ENCODE assay signal across 9 mouse cellular contexts in genomic region chr11:76120407-76120901, GRCm38 (mm10). TPM values are rescaled to one million over a fixed set of nuclear protein-coding genes. Genes with fewer than 3 reads are reported as not detected.
A peak's percentile ranks its signal among the peaks of the same experiment; 100 is the strongest.
DNase-seq lines count a peak whose midpoint lies in the region; ATAC-seq and TF ChIP-seq lines count a peak whose summit lies in the region.
"Had no signal": no experiment of that assay in that cellular context is flagged by ENCODE, and none has a peak within 500 bp of the region (broad histone marks: within the 10 kb centered on the region; RNA-seq: fewer than 3 reads in every experiment).

No protein-coding gene starts in this region.

- no peak overlapping the region for H3K27ac ChIP-seq in hindbrain, embryonic 16.5 days (ENCODE audit: low read depth, low read length)
- H3K27ac ChIP-seq in forebrain, postnatal 0 days (ENCODE audit: low read depth, low read length): no peak overlapping the region
- H3K27ac ChIP-seq: liver, embryonic 14.5 days had no signal

- H3K9ac ChIP-seq in hindbrain, embryonic 16.5 days (ENCODE audit: low read depth, low read length): no peak overlapping the region
- H3K9ac ChIP-seq in forebrain, postnatal 0 days: no peak overlapping the region
- H3K9ac ChIP-seq: liver, embryonic 14.5 days had no signal

- WGBS in hindbrain, embryonic 16.5 days: 73% methylated on average over 10 of the region's 10 CpGs
- WGBS in forebrain, postnatal 0 days: 83% methylated on average over 10 of the region's 10 CpGs

- no peak overlapping the region for H3K4me2 ChIP-seq in hindbrain, embryonic 16.5 days (ENCODE audit: low read length)
- H3K4me2 ChIP-seq in forebrain, postnatal 0 days (ENCODE audit: low read depth): no peak overlapping the region

- no peaks in the 10 kb centered on the region for H3K27me3 ChIP-seq in hindbrain, embryonic 16.5 days (replicated peaks; ENCODE audit: control insufficient read depth, insufficient read depth, low read length)
- H3K27me3 ChIP-seq in forebrain, postnatal 0 days (ENCODE audit: insufficient read depth, low read length): no peaks in the 10 kb centered on the region

- H3K4me3 ChIP-seq in hindbrain, embryonic 16.5 days (ENCODE audit: low read length): no peak overlapping the region
- H3K4me3 ChIP-seq in forebrain, postnatal 0 days (ENCODE audit: low read depth, low read length): no peak overlapping the region

- no peak for ATAC-seq in hindbrain, embryonic 16.5 days
- no peak for ATAC-seq in forebrain, postnatal 0 days

- H3K4me1 ChIP-seq in hindbrain, embryonic 16.5 days (ENCODE audit: control insufficient read depth, insufficient read depth, low read depth, low read length): no peaks in the 10 kb centered on the region
- no peaks in the 10 kb centered on the region for H3K4me1 ChIP-seq in forebrain, postnatal 0 days (ENCODE audit: insufficient read depth)

- no peak for TF ChIP-seq CTCF in forebrain, postnatal 0 days (IDR thresholded peaks at IDR 0.05; ENCODE audit: low read depth)

- H3K36me3 ChIP-seq in hindbrain, embryonic 16.5 days (ENCODE audit: control insufficient read depth, insufficient read depth, low read length): 0 out of 2 replicates have a peak, but pooled peaks cover 8% of the 10 kb centered on the region
- peaks cover 60% of the 10 kb centered on the region for H3K36me3 ChIP-seq in forebrain, postnatal 0 days (ENCODE audit: insufficient read depth)

- no peaks in the 10 kb centered on the region for H3K9me3 ChIP-seq in hindbrain, embryonic 16.5 days (ENCODE audit: control insufficient read depth, low read length)
- no peaks in the 10 kb centered on the region for H3K9me3 ChIP-seq in forebrain, postnatal 0 days (ENCODE audit: low read length)

- DNase-seq in gastrocnemius, postnatal 25 days: peak; percentile 23
- no peak for DNase-seq in gastrocnemius, postnatal 10 days
- DNase-seq in heart, adult 9 months (ENCODE audit: low spot score in 2 of 2): peak; percentile 21 to 47
- DNase-seq in kidney, postnatal 36 days: peak; percentile 49 to 71
- peak; percentile 61 for DNase-seq in mesoderm, embryonic 11.5 days (ENCODE audit: low read depth, low spot score)
- no peak for DNase-seq in cerebellum, adult 18-20 months
- DNase-seq in forebrain, postnatal 0 days: no peak

RNA-seq across cellular contexts. Expression of gene Vps53, which starts 59.0 kb away (rescaled TPM):
- total RNA-seq in gastrocnemius, postnatal 25 days (2021): 10 to 100 TPM; 19.9 to 22.6 TPM
- total RNA-seq in gastrocnemius, postnatal 10 days (2021): 10 to 100 TPM; 27.3 TPM
- polyA plus RNA-seq in hindbrain, embryonic 16.5 days (2015; fragmentation: Nextera tagmentation; extraction: Ambion mirVana): 69.3 and 69.6 TPM in 2 replicates
- total RNA-seq in forebrain, postnatal 0 days (2014; rRNA removed): 49.4 and 56.6 TPM in 2 replicates
- polyA plus RNA-seq in forebrain, postnatal 0 days (2015; fragmentation: Nextera tagmentation; extraction: Ambion mirVana): 59.1 and 63.2 TPM in 2 replicates

RNA-seq across cellular contexts. Expression of gene Fam57a, which starts 59.0 kb away (rescaled TPM):
- total RNA-seq in gastrocnemius, postnatal 25 days (2021): 1 to 10 TPM; 1.6 to 2.8 TPM
- 1 to 10 TPM; 5.5 to 6.5 TPM for total RNA-seq in gastrocnemius, postnatal 10 days (2021)
- polyA plus RNA-seq in hindbrain, embryonic 16.5 days (2015; fragmentation: Nextera tagmentation; extraction: Ambion mirVana): 24.8 and 30.7 TPM in 2 replicates
- total RNA-seq in forebrain, postnatal 0 days (2014; rRNA removed): 25.1 TPM in 2 replicates
- 14.3 and 17.4 TPM in 2 replicates for polyA plus RNA-seq in forebrain, postnatal 0 days (2015; fragmentation: Nextera tagmentation; extraction: Ambion mirVana)

Comparison
In these comparisons a context has a peak if more than half of its experiments do, and no peak if none do; other contexts are left out.
1. DNase-seq: peak in gastrocnemius, postnatal 25 days (single experiment), heart, adult 9 months (2 of 2), kidney, postnatal 36 days (2 of 2) and mesoderm, embryonic 11.5 days (single experiment); none in gastrocnemius, postnatal 10 days (single experiment), cerebellum, adult 18-20 months (0 of 2) and forebrain, postnatal 0 days (single experiment).